Comparison of ENCODE assay signal across 8 mouse cellular contexts in the genomic region with DNA sequence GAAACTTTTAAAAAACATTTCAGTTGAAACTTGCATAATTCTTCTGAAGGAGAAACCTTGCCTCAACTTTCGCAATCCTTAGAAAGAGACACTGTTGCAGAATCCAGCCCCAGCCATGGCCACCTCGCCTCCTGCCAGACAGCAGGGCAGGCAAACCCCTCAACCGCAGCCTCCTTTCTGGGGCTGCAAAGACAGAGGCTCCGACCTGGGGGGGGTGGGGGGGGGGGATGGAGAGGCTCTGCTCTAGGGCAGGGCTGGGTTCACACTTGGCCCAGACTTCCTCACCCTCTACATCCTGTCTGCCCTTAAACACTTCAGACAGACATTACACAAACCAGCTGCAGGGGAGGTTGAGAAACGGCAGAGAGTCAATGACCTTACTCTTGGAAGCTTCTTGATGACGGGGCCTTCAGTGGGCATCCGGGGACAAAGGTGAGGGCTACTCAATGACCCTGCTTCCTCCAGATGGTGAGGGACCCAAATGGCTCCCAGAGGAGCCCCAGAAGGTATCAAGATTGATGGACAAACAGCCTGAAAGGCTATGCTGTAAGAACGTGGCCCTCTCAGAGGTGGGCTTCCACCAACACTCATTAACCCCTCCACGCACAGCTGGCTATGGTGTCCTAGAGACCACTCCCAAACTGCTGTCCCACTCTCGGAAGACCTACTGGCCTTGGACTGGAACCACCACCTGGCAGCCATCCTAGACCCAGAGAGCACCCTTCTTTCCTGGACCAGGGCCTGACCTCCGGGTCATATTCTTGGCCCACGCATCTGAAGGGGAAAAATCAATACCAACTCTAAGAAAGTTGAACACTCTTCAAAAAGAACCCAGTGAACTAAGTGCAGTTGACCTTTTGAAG. TPM values are rescaled to one million over a fixed set of nuclear protein-coding genes. Genes with fewer than 3 reads are reported as not detected.
DNase-seq lines count a peak whose midpoint lies in the region; ATAC-seq and TF ChIP-seq lines count a peak whose summit lies in the region.

No protein-coding gene starts in this region.

- DNase-seq in 3134 (ENCODE audit: extremely low read depth, insufficient read length, low spot score), result peak; percentile 23
- no peak for DNase-seq in heart, embryonic 10.5 days (ENCODE audit: low spot score)
- peak; percentile 63 to 73 for DNase-seq in lung, postnatal 4 days
- peak; percentile 54 for DNase-seq in thymus, adult 2 months
- DNase-seq in urinary bladder, adult 2 months (ENCODE audit: low spot score), result no peak
- no peak for DNase-seq in retina, postnatal 1 day

- TF ChIP-seq CTCF in thymus, adult 2 months (IDR thresholded peaks at IDR 0.05; ENCODE audit: borderline replicate concordance, control insufficient read depth, extremely low read depth, insufficient read depth, low read length, poor library complexity), result no peak

- peak overlapping the region; percentile 10 for H3K4me3 ChIP-seq in heart, embryonic 10.5 days
- H3K4me3 ChIP-seq in kidney, embryonic 16.5 days (ENCODE audit: low read length), result no peak overlapping the region
- H3K4me3 ChIP-seq in thymus, adult 2 months (ENCODE audit: control insufficient read depth, insufficient read depth, low read length), result 0 out of 2 replicates have a peak overlapping the region, but pooled peaks have one; percentile 1

- no peaks in the 10 kb centered on the region for H3K9me3 ChIP-seq in heart, embryonic 10.5 days
- no peaks in the 10 kb centered on the region for H3K9me3 ChIP-seq in kidney, embryonic 16.5 days (ENCODE audit: low read length)

- WGBS in heart, embryonic 10.5 days, result 51% methylated on average over 12 of the region's 12 CpGs
- 27% methylated on average over 12 of the region's 12 CpGs for WGBS in kidney, embryonic 16.5 days
- 31% methylated on average over 12 of the region's 12 CpGs for WGBS in thymus, adult 2 months

- peak; percentile 74 for ATAC-seq in CD4-positive, CD25-positive, alpha-beta regulatory T cell, adult 4 months
- ATAC-seq in kidney, embryonic 16.5 days (ENCODE audit: low FRiP score, low TSS enrichment), result no peak

- peak overlapping the region; percentile 97 for H3K4me2 ChIP-seq in kidney, embryonic 16.5 days (replicated peaks; ENCODE audit: low read depth, low read length)

- no peaks in the 10 kb centered on the region for H3K27me3 ChIP-seq in heart, embryonic 10.5 days (ENCODE audit: insufficient read depth, poor library complexity, severe bottlenecking)
- H3K27me3 ChIP-seq in kidney, embryonic 16.5 days (ENCODE audit: insufficient read depth, low read length), result no peaks in the 10 kb centered on the region
- H3K27me3 ChIP-seq in thymus, adult 2 months (ENCODE audit: control insufficient read depth, insufficient read depth, low read length), result no peaks in the 10 kb centered on the region

- H3K9ac ChIP-seq in kidney, embryonic 16.5 days (replicated peaks; ENCODE audit: low read length), result no peak overlapping the region; the same call in 1 of the 2 replicates

- H3K4me1 ChIP-seq in heart, embryonic 10.5 days, result peaks cover 97% of the 10 kb centered on the region
- H3K4me1 ChIP-seq in kidney, embryonic 16.5 days (ENCODE audit: insufficient read depth, low read length), result peaks cover 86% of the 10 kb centered on the region
- peaks cover 77% of the 10 kb centered on the region for H3K4me1 ChIP-seq in thymus, adult 2 months (replicated peaks; ENCODE audit: control insufficient read depth, insufficient read depth, low read length)

- H3K27ac ChIP-seq in heart, embryonic 10.5 days, result peak overlapping the region; percentile 33; the same call in 1 of the 2 replicates
- no peak overlapping the region for H3K27ac ChIP-seq in kidney, embryonic 16.5 days (ENCODE audit: low read length)
- peak overlapping the region; percentile 65 for H3K27ac ChIP-seq in thymus, adult 2 months (ENCODE audit: control insufficient read depth, insufficient read depth, low read length)

- H3K36me3 ChIP-seq in heart, embryonic 10.5 days, result no peaks in the 10 kb centered on the region
- no peaks in the 10 kb centered on the region for H3K36me3 ChIP-seq in kidney, embryonic 16.5 days (ENCODE audit: insufficient read depth, low read length)
- no peaks in the 10 kb centered on the region for H3K36me3 ChIP-seq in thymus, adult 2 months (ENCODE audit: control insufficient read depth, insufficient read depth, low read length)

- TF ChIP-seq POLR2A in thymus, adult 2 months (IDR thresholded peaks at IDR 0.05; ENCODE audit: control insufficient read depth, extremely low read depth, insufficient read depth, low read length, poor library complexity), result no peak

RNA-seq across cellular contexts. Expression of gene Ski, which starts 4.9 kb away (rescaled TPM):
- 10 to 100 TPM; 20.6 to 28.2 TPM for polyA plus RNA-seq in CD4-positive, CD25-positive, alpha-beta regulatory T cell, adult 4 months (2017; shearing (Covaris generic))
- 7.5 and 11.3 TPM in 2 replicates for polyA plus RNA-seq in heart, embryonic 10.5 days (2016; fragmentation: Nextera tagmentation; extraction: Ambion mirVana)
- 14.5 and 15.9 TPM in 2 replicates for polyA plus RNA-seq in kidney, embryonic 16.5 days (2015; fragmentation: Nextera tagmentation; extraction: Ambion mirVana)
- polyA plus RNA-seq in thymus, adult 2 months (2012; rRNA removed), result 70.5 and 79.5 TPM in 2 replicates
- polyA plus RNA-seq in urinary bladder, adult 2 months (2012; rRNA removed), result 43.6 and 67.2 TPM in 2 replicates

RNA-seq across cellular contexts. Expression of gene Faap20, which starts 32.1 kb away (rescaled TPM):
- polyA plus RNA-seq in CD4-positive, CD25-positive, alpha-beta regulatory T cell, adult 4 months (2017; shearing (Covaris generic)), result 10 to 100 TPM; 50.4 to 58.5 TPM
- 77.0 and 87.4 TPM in 2 replicates for polyA plus RNA-seq in heart, embryonic 10.5 days (2016; fragmentation: Nextera tagmentation; extraction: Ambion mirVana)
- polyA plus RNA-seq in kidney, embryonic 16.5 days (2015; fragmentation: Nextera tagmentation; extraction: Ambion mirVana), result 77.4 and 77.8 TPM in 2 replicates
- 85.7 and 91.3 TPM in 2 replicates for polyA plus RNA-seq in thymus, adult 2 months (2012; rRNA removed)
- polyA plus RNA-seq in urinary bladder, adult 2 months (2012; rRNA removed), result 47.5 and 51.8 TPM in 2 replicates

Comparison
In these comparisons a context has a peak if more than half of its experiments do, and no peak if none do; other contexts are left out.
1. DNase-seq: peak in 3134 (single experiment), lung, postnatal 4 days (2 of 2) and thymus, adult 2 months (single experiment); none in heart, embryonic 10.5 days (single experiment), urinary bladder, adult 2 months (single experiment) and retina, postnatal 1 day (single experiment).